Mouse (Mus musculus): ENCODE results near the gene Olfr507.
"Not testable (repeated sequence)": the region's sequence is repeated elsewhere in the genome, so short reads cannot be mapped to it uniquely, and the experiment has no call there.

Gene Olfr507

GRCm38 (mm10) chr7:108621514-108621913, at the start of gene Olfr507:
Olfr507 (plus strand) TSS chr7:108621814.
- DNase-seq = no peak

GRCm38 (mm10) chr7:108589797-108590196, 31.8 kb upstream of the Olfr507 start:
- no peak for DNase-seq

GRCm38 (mm10) chr7:108601916-108602315, 19.7 kb upstream of the Olfr507 start:
- not testable (repeated sequence) for DNase-seq

GRCm38 (mm10) chr7:108610487-108610886, 11.1 kb upstream of the Olfr507 start, which contains the start of gene Olfr506:
Olfr506 (plus strand) TSS chr7:108610787.
- no peak for DNase-seq

- no peak for DNase-seq
These were observed 7.5 kb upstream of the Olfr507 start for GRCm38 (mm10) chr7:108614110-108614509.

GRCm38 (mm10) chr7:108616781-108617180, 4.8 kb upstream of the Olfr507 start:
- not testable (repeated sequence) for DNase-seq

- no peak for DNase-seq
These were observed 8.1 kb downstream of the Olfr507 start, which contains the start of gene Olfr508 for GRCm38 (mm10) chr7:108629694-108630093. Olfr508 (plus strand) TSS chr7:108629994.

- no peak for DNase-seq
These were observed 30.2 kb downstream of the Olfr507 start, which contains the start of gene Olfr509 for GRCm38 (mm10) chr7:108651806-108652205. Olfr509 (minus strand) TSS chr7:108651906.

GRCm38 (mm10) chr7:108662419-108662818, 40.8 kb downstream of the Olfr507 start:
- DNase-seq = no peak

- no peak for DNase-seq
These were observed 44.5 kb downstream of the Olfr507 start, which contains the start of gene Olfr510 for GRCm38 (mm10) chr7:108666118-108666517. Olfr510 (plus strand) TSS chr7:108666418.

- DNase-seq = no peak
These were observed 49.4 kb downstream of the Olfr507 start for GRCm38 (mm10) chr7:108671058-108671457.

Measured in thymus, adult 18-20 months (tissue).